Mouse (Mus musculus) ovary, postnatal 14 days (tissue): ENCODE data around the gene Sult6b1.

Source experiments
- DNase-seq: peaks from one replicate; pipeline ENCODE4 v3.0.0; 2022; ENCODE audit warnings: low spot score

Gene Sult6b1

GRCm38 (mm10) chr17:78906892-78907291, at the start of gene Sult6b1:
TSS of gene Sult6b1 (minus strand) at chr17:78906992.
- DNase-seq = no peak

- no peak for DNase-seq
Measured at GRCm38 (mm10) chr17:78953240-78953639, 46.4 kb upstream of the Sult6b1 start.

GRCm38 (mm10) chr17:78952070-78952469, 45.3 kb upstream of the Sult6b1 start:
- no peak for DNase-seq

- no peak for DNase-seq
Measured at GRCm38 (mm10) chr17:78951225-78951624, 44.4 kb upstream of the Sult6b1 start.

- no peak for DNase-seq
Measured at GRCm38 (mm10) chr17:78942579-78942978, 35.8 kb upstream of the Sult6b1 start.

- no peak for DNase-seq
Measured at GRCm38 (mm10) chr17:78938927-78939326, 32.1 kb upstream of the Sult6b1 start.

- DNase-seq = no peak
Measured at GRCm38 (mm10) chr17:78937229-78937853, 30.5 kb upstream of the Sult6b1 start.

GRCm38 (mm10) chr17:78936466-78937228, 29.9 kb upstream of the Sult6b1 start, which contains the start of the genes Cebpz and Ndufaf7:
TSS of gene Cebpz (minus strand) at chr17:78937066.
TSS of gene Ndufaf7 (plus strand) at chr17:78937136.
- DNase-seq = peak; percentile 91

- no peak for DNase-seq
Measured at GRCm38 (mm10) chr17:78935857-78936256, 29.1 kb upstream of the Sult6b1 start.

- no peak for DNase-seq
Measured at GRCm38 (mm10) chr17:78917696-78918095, 10.9 kb upstream of the Sult6b1 start.

GRCm38 (mm10) chr17:78916899-78917298, 10.1 kb upstream of the Sult6b1 start:
- no peak for DNase-seq

GRCm38 (mm10) chr17:78916369-78916813, 9.6 kb upstream of the Sult6b1 start, which contains the start of gene Cebpzos:
TSS of gene Cebpzos (plus strand) at chr17:78916500.
- peak; percentile 72 for DNase-seq

- DNase-seq = no peak
Measured at GRCm38 (mm10) chr17:78915772-78916171, 9.0 kb upstream of the Sult6b1 start.

- no peak for DNase-seq
Measured at GRCm38 (mm10) chr17:78913921-78914320, 7.1 kb upstream of the Sult6b1 start.

GRCm38 (mm10) chr17:78912861-78913281, 6.1 kb upstream of the Sult6b1 start:
- no peak for DNase-seq

GRCm38 (mm10) chr17:78909374-78909773, 2.6 kb upstream of the Sult6b1 start:
- DNase-seq = no peak

- DNase-seq = no peak
Measured at GRCm38 (mm10) chr17:78903158-78903557, 3.6 kb downstream of the Sult6b1 start.

- DNase-seq = peak; percentile 33
Measured at GRCm38 (mm10) chr17:78895394-78895793, 11.4 kb downstream of the Sult6b1 start.

GRCm38 (mm10) chr17:78894991-78895390, 11.8 kb downstream of the Sult6b1 start:
- DNase-seq = no peak

GRCm38 (mm10) chr17:78891020-78891419, 15.8 kb downstream of the Sult6b1 start:
- DNase-seq = no peak

- no peak for DNase-seq
Measured at GRCm38 (mm10) chr17:78889184-78889583, 17.6 kb downstream of the Sult6b1 start.

GRCm38 (mm10) chr17:78888554-78888953, 18.2 kb downstream of the Sult6b1 start:
- DNase-seq = no peak
